Comparison of ENCODE assay signal across 1 mouse cellular context in genomic region chr2:120652256-120652924, GRCm38 (mm10).
TF ChIP-seq lines count a peak whose summit lies in the region.

No protein-coding gene starts in this region.

TF ChIP-seq in CH12.LX, 34 proteins besides CTCF, POLR2A, EP300 and RAD21 (continued from another document):
- TF ChIP-seq JUND (conservative IDR thresholded peaks at IDR 0.05; ENCODE audit: low read depth, low read length): peak; percentile 89
- peak; percentile 82 for TF ChIP-seq JUN (IDR thresholded peaks at IDR 0.05; ENCODE audit: insufficient read depth, low read depth, low read length)
- TF ChIP-seq MXI1 (IDR thresholded peaks at IDR 0.05; ENCODE audit: low read depth, low read length): peak; percentile 24; the same call in 1 of the 2 replicates
- TF ChIP-seq BHLHE40 (IDR thresholded peaks at IDR 0.05; ENCODE audit: low read depth, low read length): no peak
- TF ChIP-seq MEF2A (IDR thresholded peaks at IDR 0.05; ENCODE audit: borderline replicate concordance, low read depth, low read length): no peak
- TF ChIP-seq NRF1 (IDR thresholded peaks at IDR 0.05; ENCODE audit: low read depth, low read length): no peak
- TF ChIP-seq HCFC1 (IDR thresholded peaks at IDR 0.05; ENCODE audit: low read depth, low read length): no peak
- no peak for TF ChIP-seq ZC3H11A (IDR thresholded peaks at IDR 0.05; ENCODE audit: low read depth, low read length)
- TF ChIP-seq TCF12 (IDR thresholded peaks at IDR 0.05; ENCODE audit: low read depth, low read length): no peak
- TF ChIP-seq NELFE (IDR thresholded peaks at IDR 0.05; ENCODE audit: low read depth, low read length): no peak
- no peak for TF ChIP-seq GABPA (IDR thresholded peaks at IDR 0.05; ENCODE audit: insufficient replicate concordance, low read depth, low read length)
- no peak for TF ChIP-seq ZMIZ1 (IDR thresholded peaks at IDR 0.05; ENCODE audit: low read depth, low read length)
- TF ChIP-seq USF1 (IDR thresholded peaks at IDR 0.05; ENCODE audit: low read depth, low read length): no peak
- TF ChIP-seq MAX (IDR thresholded peaks at IDR 0.05; ENCODE audit: low read length): no peak
- TF ChIP-seq RCOR1 (conservative IDR thresholded peaks at IDR 0.05; ENCODE audit: low read depth, low read length): no peak
- TF ChIP-seq ETS1 (conservative IDR thresholded peaks at IDR 0.05; ENCODE audit: low read depth, low read length): no peak
- no peak for TF ChIP-seq PAX5 (IDR thresholded peaks at IDR 0.05; ENCODE audit: low read length)
- 0 out of 2 replicates have a peak, but pooled peaks have one; percentile 7 for TF ChIP-seq MAFK (IDR thresholded peaks at IDR 0.05; ENCODE audit: insufficient replicate concordance, low read length)
- no peak for TF ChIP-seq ZKSCAN1 (IDR thresholded peaks at IDR 0.05; ENCODE audit: borderline replicate concordance, low read depth, low read length)
- TF ChIP-seq KAT2A (IDR thresholded peaks at IDR 0.05; ENCODE audit: insufficient replicate concordance, low read length): no peak
